Mouse (Mus musculus) forebrain, embryonic 14.5 days (tissue): ENCODE measurements around the gene Negr1. TPM values are rescaled to one million over a fixed set of nuclear protein-coding genes. Genes with fewer than 3 reads are reported as not detected.

Source experiments
- ATAC-seq: fragments of 200-750 bp; cut with Nextera tagmentation; 2 replicates; pipeline ENCODE4 v1.8.0; 2017; ENCODE audit warnings: mild to moderate bottlenecking, moderate library complexity
- DNase-seq: peaks from one replicate; pipeline ENCODE4 v3.0.0-alpha.2; 2015; ENCODE audit warnings: low spot score
- H3K27ac ChIP-seq: fragments of 300-500 bp; sonication (generic); 2 replicates; pipeline ENCODE4 v1.5.1; 2014; ENCODE audit warnings: low read depth, mild to moderate bottlenecking, control low read depth, low read length, moderate library complexity
- H3K27me3 ChIP-seq: fragments of 300-500 bp; sonication (generic); replicated peaks from 2 replicates; pipeline ENCODE4 v1.6.1; 2014; ENCODE audit warnings: low read length, control low read depth, mixed read lengths; ENCODE audit not compliant: control insufficient read depth, insufficient read depth
- H3K36me3 ChIP-seq: fragments of 300-500 bp; sonication (generic); 2 replicates; pipeline ENCODE4 v1.6.1; 2014; ENCODE audit warnings: low read length, control low read depth; ENCODE audit not compliant: control insufficient read depth, insufficient read depth
- H3K4me1 ChIP-seq: fragments of 300-500 bp; sonication (generic); 2 replicates; pipeline ENCODE4 v1.6.1; 2014; ENCODE audit warnings: antibody characterized with exemption, low read length, control low read depth; ENCODE audit not compliant: control insufficient read depth, insufficient read depth
- H3K4me2 ChIP-seq: fragments of 300-500 bp; sonication (generic); 2 replicates; pipeline ENCODE4 v1.6.1; 2014; ENCODE audit warnings: mild to moderate bottlenecking, control low read depth, low read length
- H3K4me3 ChIP-seq: fragments of 300-500 bp; sonication (generic); 2 replicates; pipeline ENCODE4 v1.5.1; 2014; ENCODE audit warnings: low read depth, low read length, control low read depth
- H3K9ac ChIP-seq: fragments of 300-500 bp; sonication (generic); 2 replicates; pipeline ENCODE4 v1.6.1; 2014; ENCODE audit warnings: mild to moderate bottlenecking, low read length, control low read depth, moderate library complexity
- H3K9me3 ChIP-seq: fragments of 300-500 bp; sonication (generic); replicated peaks from 2 replicates; pipeline ENCODE4 v1.6.1; 2016; ENCODE audit warnings: low read length, control low read depth, mixed read lengths; ENCODE audit not compliant: control insufficient read depth
- WGBS: fragments of 180-500 bp; shearing (Covaris S2); extraction: QIAGEN DNeasy Blood & Tissue Kit; methylation state at CpG from one replicate; pipeline ENCODE4 v1.1.7; 2014; 5-methylcytosine and 5-hydroxymethylcytosine counted together
- polyA plus RNA-seq: library from polyadenylated mRNA; unstranded; fragments of >200 nt; fragmentation: Nextera tagmentation; extraction: Ambion mirVana; gene quantifications from 2 replicates; pipeline ENCODE4 v1.2.1, GENCODE M21; 2014

The Negr1 gene
- 28.3 and 35.2 TPM in 2 replicates for polyA plus RNA-seq

DNA sequence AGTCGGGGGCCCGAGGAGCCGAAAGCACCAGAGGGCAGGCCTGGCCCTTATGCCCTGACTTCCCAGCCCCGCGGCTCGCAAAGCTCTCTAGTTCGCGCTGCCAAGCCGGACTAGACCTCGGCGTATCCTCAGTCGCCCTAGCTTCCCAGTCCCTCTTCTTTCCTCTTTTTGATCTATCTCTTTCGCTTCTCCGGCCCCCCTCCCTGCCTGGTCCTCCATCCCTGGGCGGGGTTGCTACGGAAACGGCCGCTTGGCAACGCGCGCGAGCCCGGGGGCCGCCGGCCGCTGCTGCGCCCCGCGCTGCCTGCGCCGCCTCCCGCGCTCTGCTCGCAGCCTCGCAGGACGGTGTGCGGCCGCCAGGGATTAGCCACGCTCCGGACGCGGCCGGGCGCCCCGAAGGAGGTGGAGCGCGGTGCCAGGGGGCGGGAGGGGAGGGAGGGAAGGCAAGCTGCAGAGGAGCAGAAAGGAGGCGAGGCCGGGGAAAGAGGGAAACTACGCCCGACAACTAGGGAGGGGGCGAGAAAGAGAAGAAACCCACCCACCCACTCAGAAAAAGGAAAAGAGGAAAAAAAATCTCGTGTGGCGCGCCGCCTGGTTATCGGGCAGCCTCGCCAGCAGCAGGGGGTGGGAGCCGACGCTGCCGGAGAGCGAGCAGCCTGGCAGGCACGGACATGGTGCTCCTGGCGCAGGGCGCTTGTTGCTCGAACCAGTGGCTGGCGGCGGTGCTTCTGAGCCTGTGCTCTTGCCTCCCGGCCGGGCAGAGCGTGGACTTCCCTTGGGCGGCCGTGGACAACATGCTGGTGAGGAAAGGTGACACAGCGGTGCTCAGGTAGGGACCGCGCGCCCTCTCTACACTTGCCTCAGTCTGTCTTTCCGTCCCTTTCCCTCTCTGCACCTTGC is at the start of gene Negr1:
Gene Negr1, plus strand, starts transcription at position 271 of the 900 bp plus-strand sequence.
- ATAC-seq: peak; percentile 80
- DNase-seq: peak; percentile 82
- Histone ChIP-seq H3K4me3 (peak within 1 kb of the TSS; percentile 68), H3K4me2 (peak within 1 kb of the TSS; percentile 90), H3K9ac (peak within 1 kb of the TSS; percentile 79), H3K27ac (peak within 1 kb of the TSS; percentile 96), H3K36me3 (no peaks in the 10 kb centered on the region), H3K9me3 (no peaks in the 10 kb centered on the region), H3K4me1 (peaks cover 7% of the 10 kb centered on the region; the same call in 1 of the 2 replicates), H3K27me3 (no peaks in the 10 kb centered on the region)
- WGBS: under 1% methylated on average over 73 of the region's 79 CpGs

DNA sequence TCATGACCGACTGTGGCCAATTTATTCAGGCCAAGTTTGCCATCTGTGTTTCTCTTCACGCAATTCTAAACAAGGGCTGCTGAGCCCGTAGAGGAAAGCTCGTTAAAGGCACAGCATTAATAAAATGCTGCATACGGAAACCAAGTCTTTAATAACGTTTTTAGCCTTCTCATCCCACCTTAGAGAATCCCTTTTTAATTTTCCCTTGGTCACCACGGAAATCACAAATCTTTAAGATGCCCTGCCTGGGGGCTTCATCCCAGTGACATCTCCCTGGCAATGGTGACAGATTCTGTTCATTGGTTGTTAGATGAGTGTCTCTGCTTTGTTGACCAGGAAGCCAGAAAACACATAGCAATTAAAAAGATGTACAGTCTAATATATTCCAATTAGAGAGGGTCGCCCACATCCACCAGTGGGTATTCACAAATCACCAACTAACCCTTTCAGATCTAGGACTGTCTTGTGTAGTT is 35.1 kb upstream of the Negr1 start:
- WGBS: 13% methylated on average over 8 of the region's 8 CpGs
- Histone ChIP-seq H3K9ac (no peak overlapping the region), H3K4me3 (no peak overlapping the region), H3K36me3 (no peaks in the 10 kb centered on the region), H3K4me2 (no peak overlapping the region; the same call in 1 of the 2 replicates), H3K27ac (peak overlapping the region; percentile 65), H3K9me3 (no peaks in the 10 kb centered on the region), H3K4me1 (0 out of 2 replicates have a peak, but pooled peaks cover 2% of the 10 kb centered on the region), H3K27me3 (no peaks in the 10 kb centered on the region)
- ATAC-seq: peak; percentile 88
- peak; percentile 74 for DNase-seq

DNA sequence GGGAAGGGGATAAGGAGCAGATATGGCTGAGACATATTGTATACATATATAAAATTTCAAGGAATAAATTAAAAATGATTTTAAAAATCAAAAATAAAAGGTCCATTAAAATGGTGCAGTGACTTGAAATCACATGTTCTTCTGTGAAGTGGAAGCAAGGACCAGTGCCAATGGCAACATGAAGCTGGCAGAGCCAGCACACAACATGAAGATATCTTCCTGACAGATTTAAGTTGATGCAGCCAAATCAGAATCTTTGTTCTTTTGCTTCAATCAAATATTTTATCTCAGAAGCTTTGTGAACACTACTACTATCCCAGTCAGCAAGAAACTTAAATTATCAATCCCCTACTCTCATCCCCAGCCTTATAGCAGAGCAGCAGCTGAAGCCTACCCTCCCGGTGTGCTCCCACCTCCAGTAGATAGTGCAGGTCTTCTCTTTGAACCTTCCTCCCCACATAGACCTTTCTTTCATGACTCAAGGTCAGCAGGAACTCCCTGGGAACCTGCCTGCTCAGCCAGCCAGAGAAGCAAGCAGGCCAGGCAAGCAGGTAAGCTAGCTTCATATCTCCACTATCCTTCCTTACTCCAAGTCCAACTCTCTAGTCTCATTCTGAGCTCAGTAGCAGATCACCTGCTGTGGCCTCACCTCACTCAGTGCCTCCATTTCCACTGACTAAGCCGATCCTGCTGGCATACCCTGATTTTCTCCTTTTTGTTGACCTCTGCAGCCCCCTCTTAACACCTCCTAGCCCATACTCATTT is 34.2 kb upstream of the Negr1 start:
- no peak overlapping the region for H3K4me3 ChIP-seq

DNA sequence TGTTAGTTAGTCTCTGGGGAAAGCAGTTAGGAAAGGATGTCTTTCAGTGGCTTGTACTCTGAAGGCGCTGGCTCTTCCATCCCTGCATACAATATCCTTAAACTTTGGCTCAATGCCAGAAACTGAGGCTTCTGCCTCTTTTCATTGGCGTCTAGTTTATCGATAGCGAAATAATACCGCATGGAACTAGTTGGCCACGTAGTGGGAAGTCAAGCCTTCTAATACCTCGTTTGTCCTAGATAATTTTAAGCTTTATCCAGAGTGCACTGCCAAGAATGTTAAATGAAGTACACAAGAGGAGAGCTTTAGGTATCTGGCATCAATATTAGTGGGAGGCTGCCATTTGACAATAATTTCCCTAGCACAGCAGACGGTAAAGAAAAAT is 2.2 kb upstream of the Negr1 start:
- Histone ChIP-seq H3K9ac (peak overlapping the region; percentile 69), H3K27me3 (no peaks in the 10 kb centered on the region), H3K4me2 (peak overlapping the region; percentile 90), H3K4me1 (peaks cover 7% of the 10 kb centered on the region; the same call in 1 of the 2 replicates), H3K9me3 (no peaks in the 10 kb centered on the region), H3K36me3 (no peaks in the 10 kb centered on the region), H3K4me3 (peak overlapping the region; percentile 68), H3K27ac (peak overlapping the region; percentile 96; the same call in 1 of the 2 replicates)
- DNase-seq: peak; percentile 81
- no peak for ATAC-seq
- 2% methylated on average over 8 of the region's 8 CpGs for whole genome bisulfite sequencing

More for the DNA sequence above, 34.2 kb upstream of the Negr1 start:
- no peaks in the 10 kb centered on the region for H3K27me3 ChIP-seq
- no peak overlapping the region for H3K27ac ChIP-seq
- DNase-seq (peak; percentile 75), ATAC-seq (peak; percentile 37; the same call in 1 of the 2 replicates)
- H3K36me3 ChIP-seq: no peaks in the 10 kb centered on the region
- H3K4me2 ChIP-seq: no peak overlapping the region
- no peaks in the 10 kb centered on the region for H3K9me3 ChIP-seq
- H3K4me1 ChIP-seq: 0 out of 2 replicates have a peak, but pooled peaks cover 2% of the 10 kb centered on the region
- 85% methylated on average over 2 of the region's 2 CpGs for WGBS
- H3K9ac ChIP-seq: no peak overlapping the region

DNA sequence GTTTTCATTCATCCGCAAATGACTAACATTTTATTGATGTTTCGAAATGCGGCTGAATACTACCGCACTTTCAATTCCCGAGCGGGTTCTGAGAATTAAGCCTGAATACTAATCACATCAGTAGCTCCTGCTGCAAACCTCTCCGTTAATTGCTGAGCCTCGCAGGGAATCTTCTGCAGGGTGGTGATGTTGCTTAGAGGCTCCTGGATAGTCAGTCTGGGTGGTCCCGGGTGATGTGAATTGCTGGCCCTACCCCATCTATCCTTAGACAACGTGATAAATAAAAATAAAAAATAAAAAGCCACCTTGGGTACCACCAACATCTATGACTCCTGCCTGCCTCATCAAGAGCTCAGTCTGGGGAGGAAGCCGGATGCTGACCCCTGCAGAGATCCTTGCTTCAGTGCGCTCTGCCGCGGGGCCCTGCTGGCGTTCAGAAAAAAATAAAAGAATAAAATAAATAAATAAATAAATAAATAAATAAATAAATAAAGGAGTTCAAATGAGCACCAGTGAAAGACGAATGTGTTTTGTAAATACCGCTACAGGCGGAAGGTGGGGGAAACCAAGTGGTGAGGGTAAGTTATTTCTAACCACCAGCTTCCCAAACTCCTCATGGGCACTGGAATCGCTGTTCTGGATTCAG is 1.6 kb upstream of the Negr1 start:
- Histone ChIP-seq H3K27ac (peak overlapping the region; percentile 96), H3K4me2 (peak overlapping the region; percentile 90), H3K9me3 (no peaks in the 10 kb centered on the region), H3K9ac (peak overlapping the region; percentile 69), H3K27me3 (no peaks in the 10 kb centered on the region), H3K4me1 (peaks cover 7% of the 10 kb centered on the region; the same call in 1 of the 2 replicates), H3K4me3 (peak overlapping the region; percentile 68), H3K36me3 (no peaks in the 10 kb centered on the region)
- ATAC-seq (peak; percentile 14), DNase-seq (peak; percentile 74)
- under 1% methylated on average over 19 of the region's 19 CpGs for WGBS

DNA sequence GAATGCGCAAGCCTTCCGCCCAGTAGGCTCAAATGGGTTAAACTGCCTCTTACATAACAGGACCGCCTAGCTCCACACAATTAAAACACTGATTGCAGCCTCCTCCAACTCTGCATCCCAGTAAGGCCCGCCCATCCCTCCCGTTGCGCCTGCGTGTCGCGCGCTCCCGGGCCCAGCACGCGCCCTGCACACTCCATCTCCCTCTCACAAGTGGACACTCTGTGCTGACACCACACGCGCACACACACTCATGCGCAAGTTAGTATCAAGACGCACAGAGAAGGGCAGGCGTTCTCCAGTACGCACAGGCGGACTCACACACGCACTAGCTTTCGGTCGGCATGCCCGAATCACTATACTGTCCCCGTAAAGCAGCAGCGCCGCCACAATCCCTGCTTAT is 828 bp upstream of the Negr1 start:
- H3K4me1 ChIP-seq: peaks cover 7% of the 10 kb centered on the region; the same call in 1 of the 2 replicates
- H3K27ac ChIP-seq: peak overlapping the region; percentile 96
- ATAC-seq (peak; percentile 90), DNase-seq (peak; percentile 96)
- WGBS: 1% methylated on average over 23 of the region's 27 CpGs
- peak overlapping the region; percentile 90 for H3K4me2 ChIP-seq
- no peaks in the 10 kb centered on the region for H3K27me3 ChIP-seq
- no peaks in the 10 kb centered on the region for H3K36me3 ChIP-seq
- peak overlapping the region; percentile 68 for H3K4me3 ChIP-seq
- no peaks in the 10 kb centered on the region for H3K9me3 ChIP-seq
- peak overlapping the region; percentile 69 for H3K9ac ChIP-seq

DNA sequence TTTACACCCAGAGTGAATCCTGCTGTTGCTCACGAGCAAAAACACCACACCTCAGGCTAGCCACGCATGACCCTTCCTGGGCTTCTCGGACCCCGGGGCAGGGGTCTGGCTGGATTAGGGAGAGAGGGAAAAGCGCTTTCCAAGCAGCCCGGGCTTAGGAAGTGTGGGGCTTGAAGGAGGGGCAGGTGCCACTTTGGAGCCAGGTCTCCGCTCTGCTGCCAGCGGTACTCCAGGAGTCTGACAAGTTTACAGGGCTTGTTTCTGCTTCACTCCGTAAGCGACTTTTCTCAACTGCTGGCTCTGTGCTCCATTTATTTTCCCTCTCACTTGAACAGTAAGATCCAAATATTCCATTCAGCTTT is 811 bp downstream of the Negr1 start:
- peak overlapping the region; percentile 90 for H3K4me2 ChIP-seq
- DNase-seq (peak; percentile 46), ATAC-seq (no peak)
- peaks cover 7% of the 10 kb centered on the region; the same call in 1 of the 2 replicates for H3K4me1 ChIP-seq
- no peaks in the 10 kb centered on the region for H3K9me3 ChIP-seq
- peak overlapping the region; percentile 96 for H3K27ac ChIP-seq
- H3K27me3 ChIP-seq: no peaks in the 10 kb centered on the region
- H3K9ac ChIP-seq: peak overlapping the region; percentile 79
- no peaks in the 10 kb centered on the region for H3K36me3 ChIP-seq
- peak overlapping the region; percentile 68 for H3K4me3 ChIP-seq
- 0% methylated on average over 10 of the region's 10 CpGs for WGBS

DNA sequence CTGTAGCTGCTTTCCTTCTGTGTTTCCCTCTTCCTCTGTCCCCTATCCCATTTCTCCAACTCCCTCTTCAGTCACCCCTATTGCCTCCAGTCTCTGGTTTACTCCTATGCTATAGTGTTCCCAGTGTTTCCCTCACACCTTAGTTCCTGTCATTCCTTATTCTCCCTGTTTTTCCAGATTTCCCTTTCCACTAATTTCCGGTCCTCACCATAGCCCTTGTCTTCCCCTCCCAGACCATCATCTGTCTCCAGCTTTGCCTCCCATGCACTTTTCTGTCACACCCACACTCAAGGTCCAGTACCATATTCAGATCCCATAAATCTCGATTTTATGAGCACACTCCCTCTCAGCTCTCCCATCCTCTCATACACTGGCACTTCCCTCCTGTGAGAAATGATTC is 1.2 kb downstream of the Negr1 start:
- Histone ChIP-seq H3K4me1 (peaks cover 7% of the 10 kb centered on the region; the same call in 1 of the 2 replicates), H3K36me3 (no peaks in the 10 kb centered on the region), H3K4me2 (peak overlapping the region; percentile 90), H3K27me3 (no peaks in the 10 kb centered on the region), H3K27ac (peak overlapping the region; percentile 96; the same call in 1 of the 2 replicates), H3K4me3 (peak overlapping the region; percentile 68), H3K9me3 (no peaks in the 10 kb centered on the region), H3K9ac (peak overlapping the region; percentile 79)
- 16% methylated on average over 2 of the region's 2 CpGs for WGBS
- DNase-seq (peak; percentile 4), ATAC-seq (no peak)
